Mouse (Mus musculus): Measurements from ENCODE around the gene Prrg2. TPM values are rescaled to one million over a fixed set of nuclear protein-coding genes. Genes with fewer than 3 reads are reported as not detected.
A peak's percentile ranks its signal among the peaks of the same experiment; 100 is the strongest.
"Not testable (repeated sequence)": the region's sequence is repeated elsewhere in the genome, so short reads cannot be mapped to it uniquely, and the experiment has no call there.

Prrg2 gene
- total RNA-seq (2012; rRNA removed) = 9.8 and 11.4 TPM in 2 replicates

- Histone ChIP-seq H3K9ac (ENCODE audit: insufficient read depth, low read depth, low read length, poor library complexity, severe bottlenecking) (peak within 1 kb of the TSS; percentile 88), H3K4me3 (ENCODE audit: insufficient read depth in 1 of 2, low read depth in 1 of 2, low read length in 2 of 2, poor library complexity in 1 of 2, severe bottlenecking in 1 of 2) (peak within 1 kb of the TSS; percentile 94 to 100), H3K4me1 (ENCODE audit: control insufficient read depth in 2 of 2, insufficient read depth in 2 of 2, low read length in 2 of 2, poor library complexity in 1 of 2) (peaks cover 0 to 23% of the 10 kb centered on the region in 2 experiments; a peak in 3 of 4 replicates), H3K9me3 (ENCODE audit: control insufficient read depth, insufficient read depth, low read depth, low read length) (no peaks in the 10 kb centered on the region), H3K36me3 (ENCODE audit: control insufficient read depth, insufficient read depth, low read length, poor library complexity, severe bottlenecking) (no peaks in the 10 kb centered on the region), H3K27ac (ENCODE audit: insufficient read depth, low read depth, low read length, poor library complexity, severe bottlenecking) (peak within 1 kb of the TSS; percentile 80; the same call in 1 of the 2 replicates)
- peak; percentile 98 for DNase-seq (ENCODE audit: low read depth, low spot score)
- TF ChIP-seq HCFC1 (IDR thresholded peaks at IDR 0.05; ENCODE audit: borderline replicate concordance, insufficient read depth, low read length) = peak; percentile 91
- no peak for TF ChIP-seq ZC3H11A (IDR thresholded peaks at IDR 0.05; ENCODE audit: borderline replicate concordance, low read depth, low read length)
- TF ChIP-seq MAFK (IDR thresholded peaks at IDR 0.05; ENCODE audit: insufficient read depth, low read depth, low read length) = no peak
- no peak for TF ChIP-seq ZNF384 (IDR thresholded peaks at IDR 0.05; ENCODE audit: low read depth, low read length)
- TF ChIP-seq CHD2 (IDR thresholded peaks at IDR 0.05; ENCODE audit: low read depth, low read length) = no peak; the same call in 1 of the 2 replicates
- in situ Hi-C loops (cut with MboI; ENCODE audit: low sequenced_read_pairs in 2 of 2, unreplicated experiment in 2 of 2) = no loop called here
Observed at GRCm38 (mm10) chr7:45062239-45062835, at the start of gene Prrg2, which contains the start of gene Nosip. Prrg2 (minus strand) TSS chr7:45062677. Nosip (plus strand) TSS chr7:45062429.

- H3K9ac ChIP-seq (ENCODE audit: insufficient read depth, low read depth, low read length, poor library complexity, severe bottlenecking) = no peak overlapping the region
- in situ Hi-C loops (cut with MboI; ENCODE audit: low sequenced_read_pairs in 2 of 2, unreplicated experiment in 2 of 2) = no loop called here
- H3K36me3 ChIP-seq (ENCODE audit: control insufficient read depth, insufficient read depth, low read length, poor library complexity, severe bottlenecking) = no peaks in the 10 kb centered on the region
- peak overlapping the region; percentile 64; the same call in 1 of the 2 replicates for H3K27ac ChIP-seq (ENCODE audit: insufficient read depth, low read depth, low read length, poor library complexity, severe bottlenecking)
- TF ChIP-seq CHD2 (IDR thresholded peaks at IDR 0.05; ENCODE audit: low read depth, low read length) (no peak), ZNF384 (IDR thresholded peaks at IDR 0.05; ENCODE audit: low read depth, low read length) (no peak), MAFK (IDR thresholded peaks at IDR 0.05; ENCODE audit: insufficient read depth, low read depth, low read length) (no peak), HCFC1 (IDR thresholded peaks at IDR 0.05; ENCODE audit: borderline replicate concordance, insufficient read depth, low read length) (no peak), ZC3H11A (IDR thresholded peaks at IDR 0.05; ENCODE audit: borderline replicate concordance, low read depth, low read length) (no peak)
- no peak overlapping the region for H3K4me3 ChIP-seq (ENCODE audit: insufficient read depth in 1 of 2, low read depth in 1 of 2, low read length in 2 of 2, poor library complexity in 1 of 2, severe bottlenecking in 1 of 2)
- peak; percentile 61 for DNase-seq (ENCODE audit: low read depth, low spot score)
- no peaks in the 10 kb centered on the region for H3K9me3 ChIP-seq (ENCODE audit: control insufficient read depth, insufficient read depth, low read depth, low read length)
- peaks cover 1 to 22% of the 10 kb centered on the region in 2 experiments; a peak in 2 of 4 replicates for H3K4me1 ChIP-seq (ENCODE audit: control insufficient read depth in 2 of 2, insufficient read depth in 2 of 2, low read length in 2 of 2, poor library complexity in 1 of 2)
Observed at GRCm38 (mm10) chr7:45111940-45112339, 49.5 kb upstream of the Prrg2 start.

DNA sequence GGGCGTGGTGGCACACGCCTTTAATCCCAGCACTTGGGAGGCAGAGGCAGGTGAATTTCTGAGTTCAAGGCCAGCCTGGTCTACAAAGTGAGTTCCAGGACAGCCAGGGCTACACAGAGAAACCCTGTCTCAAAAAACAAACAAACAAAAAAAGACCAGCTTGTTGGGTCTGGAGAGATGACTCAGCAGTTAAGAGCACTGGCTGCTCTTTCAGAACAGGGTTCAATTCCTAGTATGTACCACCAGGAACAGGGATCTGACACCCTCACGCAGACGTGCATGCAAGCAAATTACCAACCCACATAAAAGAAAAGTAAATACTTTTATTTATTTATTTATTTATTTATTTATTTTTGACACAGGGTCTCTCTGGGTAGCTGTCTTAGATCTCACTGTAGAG, 47.6 kb upstream of the Prrg2 start:
- DNase-seq (ENCODE audit: low read depth, low spot score); H3K9ac ChIP-seq (ENCODE audit: insufficient read depth, low read depth, low read length, poor library complexity, severe bottlenecking); H3K27ac ChIP-seq (ENCODE audit: insufficient read depth, low read depth, low read length, poor library complexity, severe bottlenecking): not testable (repeated sequence)

DNA sequence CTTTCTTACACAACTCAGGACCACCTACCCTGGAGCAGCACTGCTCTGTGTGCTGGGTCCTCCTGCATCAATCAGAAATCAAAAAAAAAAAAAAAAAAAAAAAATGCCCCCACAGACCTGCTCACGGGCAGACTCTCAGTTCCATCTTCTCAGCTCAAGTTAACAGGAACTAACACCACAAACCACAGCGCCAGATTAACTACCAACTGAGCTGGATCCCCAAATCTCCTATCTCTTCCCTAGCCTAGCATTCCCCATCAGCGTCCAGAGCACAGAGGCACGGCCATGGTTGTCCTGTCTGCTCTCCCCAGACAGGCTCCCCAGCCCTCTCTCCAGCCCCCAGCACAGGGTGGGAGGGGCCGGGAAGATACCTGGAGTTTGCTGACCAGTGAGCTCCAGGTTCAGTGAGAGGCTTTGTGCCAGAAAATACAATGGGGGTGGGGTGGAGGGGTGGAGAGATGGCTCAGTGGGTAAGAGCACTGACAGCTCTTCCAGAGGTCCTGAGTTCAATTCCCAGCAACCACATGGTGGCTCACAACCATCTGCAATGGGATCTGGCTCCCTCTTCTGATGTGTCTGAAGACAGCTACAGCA, 44.7 kb upstream of the Prrg2 start:
- Histone ChIP-seq H3K9me3 (ENCODE audit: control insufficient read depth, insufficient read depth, low read depth, low read length) (no peaks in the 10 kb centered on the region), H3K9ac (ENCODE audit: insufficient read depth, low read depth, low read length, poor library complexity, severe bottlenecking) (peak overlapping the region; percentile 50; the same call in 1 of the 2 replicates), H3K27ac (ENCODE audit: insufficient read depth, low read depth, low read length, poor library complexity, severe bottlenecking) (peak overlapping the region; percentile 18; the same call in 1 of the 2 replicates), H3K4me1 (ENCODE audit: control insufficient read depth in 2 of 2, insufficient read depth in 2 of 2, low read length in 2 of 2, poor library complexity in 1 of 2) (peaks cover 4 to 28% of the 10 kb centered on the region in 2 experiments; a peak in 3 of 4 replicates), H3K4me3 (ENCODE audit: insufficient read depth in 1 of 2, low read depth in 1 of 2, low read length in 2 of 2, poor library complexity in 1 of 2, severe bottlenecking in 1 of 2) (no peak overlapping the region), H3K36me3 (ENCODE audit: control insufficient read depth, insufficient read depth, low read length, poor library complexity, severe bottlenecking) (no peaks in the 10 kb centered on the region)
- in situ Hi-C loops (cut with MboI; ENCODE audit: low sequenced_read_pairs in 2 of 2, unreplicated experiment in 2 of 2) = no loop called here
- no peak for DNase-seq (ENCODE audit: low read depth, low spot score)
- TF ChIP-seq MAFK (IDR thresholded peaks at IDR 0.05; ENCODE audit: insufficient read depth, low read depth, low read length) = no peak
- no peak for TF ChIP-seq HCFC1 (IDR thresholded peaks at IDR 0.05; ENCODE audit: borderline replicate concordance, insufficient read depth, low read length)
- TF ChIP-seq ZC3H11A (IDR thresholded peaks at IDR 0.05; ENCODE audit: borderline replicate concordance, low read depth, low read length) = no peak
- no peak for TF ChIP-seq ZNF384 (IDR thresholded peaks at IDR 0.05; ENCODE audit: low read depth, low read length)
- TF ChIP-seq CHD2 (IDR thresholded peaks at IDR 0.05; ENCODE audit: low read depth, low read length) = no peak

More for the DNA sequence above, 47.6 kb upstream of the Prrg2 start:
- TF ChIP-seq ZNF384 (IDR thresholded peaks at IDR 0.05; ENCODE audit: low read depth, low read length) (0 out of 2 replicates have a peak, but pooled peaks have one; percentile 11), MAFK (IDR thresholded peaks at IDR 0.05; ENCODE audit: insufficient read depth, low read depth, low read length) (peak; percentile 84)
- H3K9me3 ChIP-seq (ENCODE audit: control insufficient read depth, insufficient read depth, low read depth, low read length); in situ Hi-C loops (cut with MboI; ENCODE audit: low sequenced_read_pairs in 2 of 2, unreplicated experiment in 2 of 2); H3K36me3 ChIP-seq (ENCODE audit: control insufficient read depth, insufficient read depth, low read length, poor library complexity, severe bottlenecking); H3K4me3 ChIP-seq (ENCODE audit: insufficient read depth in 1 of 2, low read depth in 1 of 2, low read length in 2 of 2, poor library complexity in 1 of 2, severe bottlenecking in 1 of 2): not testable (repeated sequence)
- H3K4me1 ChIP-seq (ENCODE audit: control insufficient read depth in 2 of 2, insufficient read depth in 2 of 2, low read length in 2 of 2, poor library complexity in 1 of 2) = peaks cover 4 to 28% of the 10 kb centered on the region in 2 experiments; a peak in 3 of 4 replicates
